Mouse (Mus musculus) hindbrain, embryonic 16.5 days (tissue): ENCODE measurements around the gene Grik4. TPM values are rescaled to one million over a fixed set of nuclear protein-coding genes. Genes with fewer than 3 reads are reported as not detected.

Experiments used
- ATAC-seq: fragments of 200-750 bp; cut with Nextera tagmentation; 2 replicates; pipeline ENCODE4 v1.8.0; 2017; ENCODE audit warnings: moderate TSS enrichment, moderate library complexity
- H3K27ac ChIP-seq: fragments of 300-500 bp; sonication (generic); 2 replicates; pipeline ENCODE4 v1.5.1; 2014; ENCODE audit warnings: low read depth, mild to moderate bottlenecking, control low read depth, low read length, moderate library complexity
- H3K27me3 ChIP-seq: fragments of 300-500 bp; sonication (generic); replicated peaks from 2 replicates; pipeline ENCODE4 v1.6.1; 2014; ENCODE audit warnings: low read length; ENCODE audit not compliant: control insufficient read depth, insufficient read depth
- H3K36me3 ChIP-seq: fragments of 300-500 bp; sonication (generic); 2 replicates; pipeline ENCODE4 v1.6.1; 2014; ENCODE audit warnings: mild to moderate bottlenecking, low read length, moderate library complexity, mixed read lengths; ENCODE audit not compliant: control insufficient read depth, insufficient read depth
- H3K4me1 ChIP-seq: fragments of 300-500 bp; sonication (generic); 2 replicates; pipeline ENCODE4 v1.6.1; 2014; ENCODE audit warnings: low read depth, low read length; ENCODE audit not compliant: control insufficient read depth, insufficient read depth
- H3K4me2 ChIP-seq: fragments of 300-500 bp; sonication (generic); 2 replicates; pipeline ENCODE4 v1.6.1; 2014; ENCODE audit warnings: mild to moderate bottlenecking, low read length, control low read depth, moderate library complexity
- H3K4me3 ChIP-seq: fragments of 300-500 bp; sonication (generic); 2 replicates; pipeline ENCODE4 v1.5.1; 2014; ENCODE audit warnings: mild to moderate bottlenecking, low read length, control low read depth, moderate library complexity
- H3K9ac ChIP-seq: fragments of 300-500 bp; sonication (generic); 2 replicates; pipeline ENCODE4 v1.6.1; 2014; ENCODE audit warnings: low read depth, mild to moderate bottlenecking, control low read depth, low read length, moderate library complexity
- H3K9me3 ChIP-seq: fragments of 300-500 bp; sonication (generic); 2 replicates; pipeline ENCODE4 v1.6.1; 2014; ENCODE audit warnings: mild to moderate bottlenecking, low read length, moderate library complexity; ENCODE audit not compliant: control insufficient read depth
- WGBS: fragments of 180-500 bp; shearing (Covaris S2); extraction: QIAGEN DNeasy Blood & Tissue Kit; methylation state at CpG from one replicate; pipeline ENCODE4 v1.1.7; 2014; 5-methylcytosine and 5-hydroxymethylcytosine counted together
- polyA plus RNA-seq: library from polyadenylated mRNA; unstranded; fragments of >200 nt; fragmentation: Nextera tagmentation; extraction: Ambion mirVana; gene quantifications from 2 replicates; pipeline ENCODE4 v1.2.1, GENCODE M21; 2015

The Grik4 gene
- polyA plus RNA-seq, 1 experiment from 2014 or later, result 11.4 TPM

DNA sequence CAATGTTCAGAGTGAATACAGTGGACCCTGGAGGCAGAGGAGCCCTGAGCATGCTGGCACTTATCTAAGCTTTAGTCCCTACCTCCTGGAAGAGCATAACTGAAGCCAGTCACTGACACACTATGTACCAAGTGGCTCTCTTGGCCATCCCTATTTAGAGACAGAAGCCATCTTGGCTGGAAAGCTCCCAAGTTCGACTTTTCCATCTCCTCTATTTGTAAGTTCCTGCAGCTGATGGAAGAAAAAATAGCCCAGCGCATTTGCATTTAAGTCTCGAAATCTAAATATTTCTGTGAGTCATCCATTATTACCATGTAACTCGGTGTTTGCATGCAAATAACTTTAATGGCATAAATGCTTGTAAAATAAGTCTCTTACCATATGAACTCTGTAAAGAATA is 378.4 kb downstream of the Grik4 start:
- Histone ChIP-seq H3K27ac (no peak overlapping the region), H3K9ac (no peak overlapping the region), H3K36me3 (no peaks in the 10 kb centered on the region), H3K9me3 (no peaks in the 10 kb centered on the region), H3K4me3 (no peak overlapping the region), H3K4me1 (peaks cover 3% of the 10 kb centered on the region), H3K27me3 (no peaks in the 10 kb centered on the region), H3K4me2 (no peak overlapping the region)
- WGBS, result 87% methylated on average over 4 of the region's 4 CpGs
- ATAC-seq, result no peak

DNA sequence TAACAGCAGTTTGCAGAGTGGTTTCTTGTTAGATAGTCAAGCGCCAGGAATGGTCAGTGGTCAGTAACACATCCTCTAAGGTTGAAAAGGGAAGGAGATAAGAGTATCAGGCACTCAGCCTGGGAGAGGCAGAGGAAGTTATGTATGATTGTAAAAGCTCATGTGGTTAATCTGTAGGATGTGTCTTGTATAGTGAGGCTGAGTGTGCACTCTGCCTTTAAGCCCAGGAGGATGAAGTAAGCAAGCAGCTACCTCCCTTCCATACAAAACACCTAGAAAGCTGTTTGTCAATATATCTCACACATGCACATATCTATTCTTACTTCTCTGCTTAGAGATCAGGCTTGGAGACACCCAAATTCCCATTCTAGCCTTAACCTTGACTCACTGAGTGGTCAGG is 389.1 kb downstream of the Grik4 start:
- H3K27ac ChIP-seq, result no peak overlapping the region
- no peak overlapping the region for H3K9ac ChIP-seq
- no peak overlapping the region for H3K4me2 ChIP-seq
- ATAC-seq, result no peak
- no peaks in the 10 kb centered on the region for H3K27me3 ChIP-seq
- H3K4me3 ChIP-seq, result no peak overlapping the region
- H3K4me1 ChIP-seq, result peaks cover 4% of the 10 kb centered on the region
- H3K36me3 ChIP-seq, result no peaks in the 10 kb centered on the region
- WGBS, result 93% methylated on average over 1 of the region's 1 CpGs
- H3K9me3 ChIP-seq, result no peaks in the 10 kb centered on the region

DNA sequence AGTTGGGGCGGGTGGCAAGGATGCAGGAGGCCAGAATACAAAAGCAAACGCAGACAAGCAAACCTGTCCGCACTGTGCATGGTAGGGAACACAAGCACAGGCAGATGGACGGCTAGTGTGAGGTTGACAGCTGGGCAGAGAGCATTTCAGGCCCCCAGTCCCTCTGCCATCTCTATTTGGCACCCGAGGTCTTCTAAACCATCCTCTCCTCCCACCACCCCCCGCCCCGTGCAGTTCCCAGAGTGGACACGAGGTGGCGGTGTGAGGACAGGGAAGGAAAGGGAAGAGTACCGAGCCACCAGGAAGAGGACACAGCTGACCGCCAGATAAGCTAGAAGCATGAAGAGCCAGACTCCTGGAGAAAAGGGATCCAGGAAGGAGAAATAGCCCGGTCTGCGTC is 394.2 kb downstream of the Grik4 start:
- Histone ChIP-seq H3K9ac (0 out of 2 replicates have a peak overlapping the region, but pooled peaks have one; percentile 10), H3K36me3 (no peaks in the 10 kb centered on the region), H3K4me3 (no peak overlapping the region), H3K4me1 (peaks cover 4% of the 10 kb centered on the region), H3K27ac (no peak overlapping the region), H3K9me3 (no peaks in the 10 kb centered on the region), H3K27me3 (no peaks in the 10 kb centered on the region), H3K4me2 (no peak overlapping the region)
- peak; percentile 82 for ATAC-seq
- WGBS, result 15% methylated on average over 13 of the region's 13 CpGs

DNA sequence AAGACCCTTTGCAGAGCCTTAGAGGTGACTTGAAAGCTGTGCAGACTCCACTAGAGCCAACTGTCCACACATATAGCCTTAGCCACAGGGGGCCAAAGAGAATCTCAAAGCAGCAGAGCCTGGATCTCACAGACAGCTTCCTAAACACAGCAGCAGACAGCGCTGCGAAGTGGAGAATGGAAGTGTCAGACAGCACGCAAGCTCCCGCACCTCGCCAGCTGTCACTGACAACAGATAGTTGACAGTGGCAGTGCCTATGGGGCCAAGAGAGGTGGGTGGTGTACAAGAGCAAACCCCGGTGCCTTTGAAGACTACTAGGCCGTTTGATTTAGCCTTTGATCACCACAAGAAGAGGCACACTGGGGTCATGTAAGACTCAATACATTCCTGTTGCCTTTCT is 395.3 kb downstream of the Grik4 start:
- Histone ChIP-seq H3K27me3 (no peaks in the 10 kb centered on the region), H3K4me3 (no peak overlapping the region), H3K36me3 (no peaks in the 10 kb centered on the region), H3K27ac (no peak overlapping the region), H3K9ac (no peak overlapping the region), H3K4me1 (peaks cover 4% of the 10 kb centered on the region), H3K4me2 (no peak overlapping the region), H3K9me3 (no peaks in the 10 kb centered on the region)
- WGBS, result 67% methylated on average over 7 of the region's 7 CpGs
- peak; percentile 19; the same call in 1 of the 2 replicates for ATAC-seq

DNA sequence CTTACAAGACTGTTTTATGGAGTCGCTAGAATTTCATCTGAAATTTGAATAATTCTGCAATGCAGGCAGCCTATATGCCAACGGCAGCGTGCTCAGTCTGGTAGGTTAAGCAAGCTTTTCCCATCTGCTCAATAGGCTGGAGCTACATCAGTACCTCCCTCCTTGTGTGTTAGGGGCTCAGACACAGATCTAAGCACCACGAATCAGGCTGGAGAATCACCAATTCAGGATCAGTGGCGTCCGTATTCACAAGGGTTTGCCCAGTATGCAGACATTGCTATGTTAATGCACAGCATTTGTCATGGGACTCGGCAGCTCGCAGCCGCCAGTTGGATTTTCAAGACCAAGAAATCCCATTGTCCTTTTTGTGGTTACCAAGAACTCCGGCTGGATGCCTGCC is 399.8 kb downstream of the Grik4 start:
- Histone ChIP-seq H3K4me1 (no peaks in the 10 kb centered on the region; the same call in 1 of the 2 replicates), H3K9me3 (no peaks in the 10 kb centered on the region), H3K27ac (no peak overlapping the region), H3K4me2 (no peak overlapping the region), H3K36me3 (no peaks in the 10 kb centered on the region), H3K9ac (no peak overlapping the region), H3K4me3 (no peak overlapping the region), H3K27me3 (no peaks in the 10 kb centered on the region)
- ATAC-seq, result 0 out of 2 replicates have a peak, but pooled peaks have one; percentile 34
- WGBS, result 49% methylated on average over 10 of the region's 10 CpGs

DNA sequence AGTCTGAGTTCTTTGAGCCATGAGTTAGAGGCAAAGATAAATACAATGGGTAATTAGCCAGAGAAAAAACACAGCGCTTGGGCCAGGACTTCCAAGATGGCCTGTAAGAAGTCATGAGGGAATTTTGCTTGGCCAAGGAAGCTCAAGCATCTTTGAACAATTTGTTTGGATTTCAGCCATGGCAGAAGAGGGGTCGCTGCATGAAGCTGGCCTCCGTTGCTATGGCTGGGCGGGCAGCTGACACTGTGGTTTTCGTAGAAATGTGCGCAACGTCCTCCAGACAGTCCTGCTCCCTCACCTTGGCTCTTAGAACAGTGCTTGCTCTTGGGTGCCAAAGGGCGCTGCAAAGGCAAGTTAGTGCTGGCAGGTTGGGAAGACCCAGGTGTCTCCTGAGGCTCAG is 410.8 kb downstream of the Grik4 start:
- ATAC-seq, result no peak
- no peaks in the 10 kb centered on the region for H3K36me3 ChIP-seq
- H3K9me3 ChIP-seq, result no peaks in the 10 kb centered on the region
- no peak overlapping the region for H3K9ac ChIP-seq
- WGBS, result 71% methylated on average over 8 of the region's 8 CpGs
- no peak overlapping the region for H3K4me3 ChIP-seq
- no peak overlapping the region for H3K27ac ChIP-seq
- peaks cover 19% of the 10 kb centered on the region for H3K4me1 ChIP-seq
- H3K4me2 ChIP-seq, result no peak overlapping the region
- H3K27me3 ChIP-seq, result no peaks in the 10 kb centered on the region

DNA sequence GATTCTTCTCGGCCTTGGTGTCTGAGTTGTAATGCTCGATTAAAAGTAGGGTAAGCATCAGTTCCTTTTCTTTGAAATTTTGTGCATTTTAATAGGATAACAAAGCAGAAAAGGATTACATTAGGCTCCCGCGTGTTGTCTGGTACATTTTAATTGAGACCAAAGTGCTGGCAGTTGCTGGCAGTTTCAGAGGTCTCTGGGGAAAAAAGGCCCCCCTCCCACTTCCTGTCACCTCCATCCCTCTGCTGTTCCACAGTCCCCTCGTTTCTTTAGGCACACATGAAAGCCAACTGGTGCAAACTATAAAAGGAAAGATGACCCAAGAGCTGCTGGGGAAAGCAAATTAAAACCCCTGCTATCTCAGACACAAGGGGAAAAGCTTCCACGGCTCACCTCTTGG is 411.3 kb downstream of the Grik4 start:
- H3K4me1 ChIP-seq, result peaks cover 19% of the 10 kb centered on the region
- no peak overlapping the region for H3K4me2 ChIP-seq
- no peaks in the 10 kb centered on the region for H3K36me3 ChIP-seq
- no peaks in the 10 kb centered on the region for H3K27me3 ChIP-seq
- H3K9ac ChIP-seq, result no peak overlapping the region
- no peak overlapping the region for H3K4me3 ChIP-seq
- ATAC-seq, result no peak
- H3K9me3 ChIP-seq, result no peaks in the 10 kb centered on the region
- H3K27ac ChIP-seq, result no peak overlapping the region
- 14% methylated on average over 6 of the region's 6 CpGs for WGBS

DNA sequence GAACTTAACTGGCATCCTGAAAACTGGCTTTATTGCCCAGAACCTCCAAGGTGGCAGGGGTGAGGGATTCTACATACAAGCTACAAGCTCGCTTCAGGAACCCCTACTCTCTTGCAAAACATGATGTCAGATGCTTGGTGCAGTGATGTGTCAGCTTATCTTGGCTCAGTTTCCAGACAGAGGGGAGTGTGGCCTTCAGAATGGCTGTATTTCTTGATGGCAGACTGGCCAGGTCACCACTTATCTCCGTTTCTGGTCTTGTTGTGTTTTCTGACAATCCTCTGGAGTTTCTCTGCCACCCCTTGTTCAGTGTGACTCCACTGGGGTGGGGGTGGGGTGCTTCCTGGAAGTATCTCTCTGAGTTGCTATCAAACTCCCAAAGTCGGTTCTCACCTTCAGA is 412.3 kb downstream of the Grik4 start:
- H3K4me1 ChIP-seq, result peaks cover 19% of the 10 kb centered on the region
- no peak overlapping the region for H3K9ac ChIP-seq
- H3K4me2 ChIP-seq, result no peak overlapping the region
- H3K36me3 ChIP-seq, result no peaks in the 10 kb centered on the region
- no peak for ATAC-seq
- 58% methylated on average over 3 of the region's 3 CpGs for WGBS
- H3K9me3 ChIP-seq, result no peaks in the 10 kb centered on the region
- H3K27ac ChIP-seq, result no peak overlapping the region
- no peaks in the 10 kb centered on the region for H3K27me3 ChIP-seq
- H3K4me3 ChIP-seq, result no peak overlapping the region

DNA sequence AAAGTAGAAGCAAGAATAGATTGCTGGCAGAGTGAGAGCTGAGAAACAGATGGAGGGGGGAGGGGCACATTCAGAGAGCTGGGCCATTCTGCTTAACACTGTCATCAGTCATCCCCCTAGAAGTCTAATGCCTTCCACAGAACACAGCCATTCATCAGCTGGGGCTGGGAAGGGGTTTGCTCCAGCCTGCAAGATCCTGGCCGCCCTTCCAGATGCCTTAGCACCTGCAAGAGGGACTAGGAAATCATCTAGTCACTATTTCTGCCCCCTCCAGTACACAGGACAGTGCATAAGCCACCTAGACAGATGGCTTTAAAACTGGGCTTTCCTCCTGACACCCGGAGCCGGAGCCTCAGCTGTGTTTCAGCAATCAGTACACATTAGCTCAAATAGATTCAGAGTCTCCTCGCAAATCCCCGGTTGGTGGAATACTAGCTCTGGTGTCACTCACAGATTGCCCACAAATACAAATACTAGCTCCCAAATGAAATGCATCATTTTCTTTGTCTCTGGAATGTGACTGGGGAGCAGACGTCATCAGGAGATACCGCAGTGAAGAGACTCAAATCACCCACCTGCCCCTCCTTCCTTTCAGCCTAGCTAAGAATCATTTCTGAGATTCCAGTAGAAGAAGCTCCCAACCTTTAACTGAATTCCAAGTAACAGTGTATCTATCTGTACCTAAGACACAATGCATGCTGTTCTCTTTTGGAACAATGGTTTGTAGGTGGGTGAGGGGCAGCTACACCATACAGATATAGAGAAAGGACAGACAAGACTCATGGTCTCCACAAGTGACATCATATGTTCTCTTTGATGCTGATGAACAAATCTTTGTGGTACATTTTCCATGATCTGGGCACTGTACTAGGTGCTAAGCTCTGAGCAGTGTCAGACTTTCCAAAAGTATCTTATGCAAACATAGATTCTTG is 413.8 kb downstream of the Grik4 start:
- 35% methylated on average over 7 of the region's 7 CpGs for WGBS
- no peaks in the 10 kb centered on the region for H3K9me3 ChIP-seq
- no peaks in the 10 kb centered on the region for H3K27me3 ChIP-seq
- peak overlapping the region; percentile 9; the same call in 1 of the 2 replicates for H3K9ac ChIP-seq
- H3K4me3 ChIP-seq, result no peak overlapping the region
- peak; percentile 90 for ATAC-seq
- H3K27ac ChIP-seq, result peak overlapping the region; percentile 53
- peaks cover 19% of the 10 kb centered on the region for H3K4me1 ChIP-seq
- no peak overlapping the region for H3K4me2 ChIP-seq
- H3K36me3 ChIP-seq, result no peaks in the 10 kb centered on the region
